Mouse (Mus musculus) R1 (cell line): ENCODE results near the gene Tcf7l1.

ENCODE experiments used
- DNase-seq: peaks from one replicate; pipeline ENCODE4 v3.0.0-alpha.2; 2018; ENCODE audit warnings: low read depth, low spot score

The Tcf7l1 gene

GRCm38 (mm10) chr6:72787322-72787947, 1.6 kb downstream of the Tcf7l1 start:
- DNase-seq, result peak; percentile 99

- DNase-seq, result no peak
These were observed 5.3 kb downstream of the Tcf7l1 start for GRCm38 (mm10) chr6:72783780-72784179.

GRCm38 (mm10) chr6:72778779-72779776, 10.0 kb downstream of the Tcf7l1 start:
- DNase-seq, result peak; percentile 66

GRCm38 (mm10) chr6:72777212-72777611, 11.8 kb downstream of the Tcf7l1 start:
- no peak for DNase-seq

- DNase-seq, result no peak
These were observed 14.8 kb downstream of the Tcf7l1 start for GRCm38 (mm10) chr6:72774275-72774674.

DNA sequence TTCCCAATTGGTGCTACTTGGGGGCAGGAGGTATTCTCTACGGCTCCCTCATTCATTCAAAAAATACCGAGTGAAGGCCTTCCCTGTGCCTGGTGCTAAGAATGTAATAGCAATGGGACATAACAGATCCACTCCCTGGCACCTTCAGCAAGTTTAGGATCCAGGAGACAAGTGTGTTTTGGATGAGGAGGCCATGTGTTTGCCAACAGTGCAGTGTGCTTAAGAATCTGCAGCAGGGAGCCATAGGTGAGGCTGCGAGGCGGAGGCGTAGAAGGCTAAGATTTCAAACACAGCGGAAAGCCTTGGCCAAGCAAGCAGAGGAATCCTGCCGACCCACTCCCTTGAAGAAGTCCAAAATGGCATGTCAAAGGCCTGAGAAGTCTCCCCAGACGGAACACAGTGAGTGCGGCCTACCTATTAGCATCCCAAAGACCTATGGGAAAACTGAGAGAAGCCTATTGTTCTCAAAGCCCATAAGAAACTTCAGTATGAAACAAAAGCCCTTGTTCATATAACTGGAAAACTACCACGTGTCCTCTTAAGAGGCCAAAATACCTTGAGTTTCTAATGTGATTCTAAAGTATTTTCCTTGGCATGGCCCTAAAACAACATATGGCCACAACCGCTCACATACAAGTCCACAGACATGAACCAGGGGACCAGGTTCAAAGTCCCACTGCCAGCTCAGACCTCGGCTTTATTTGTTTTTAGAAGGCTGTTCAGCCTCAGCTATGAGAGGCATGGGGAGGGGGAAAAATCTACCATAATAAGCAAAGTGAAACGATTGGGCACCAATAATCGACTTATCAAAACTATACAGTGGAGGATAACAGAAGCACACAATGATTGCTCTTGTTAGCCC, 18.9 kb downstream of the Tcf7l1 start:
- DNase-seq, result peak; percentile 94

DNA sequence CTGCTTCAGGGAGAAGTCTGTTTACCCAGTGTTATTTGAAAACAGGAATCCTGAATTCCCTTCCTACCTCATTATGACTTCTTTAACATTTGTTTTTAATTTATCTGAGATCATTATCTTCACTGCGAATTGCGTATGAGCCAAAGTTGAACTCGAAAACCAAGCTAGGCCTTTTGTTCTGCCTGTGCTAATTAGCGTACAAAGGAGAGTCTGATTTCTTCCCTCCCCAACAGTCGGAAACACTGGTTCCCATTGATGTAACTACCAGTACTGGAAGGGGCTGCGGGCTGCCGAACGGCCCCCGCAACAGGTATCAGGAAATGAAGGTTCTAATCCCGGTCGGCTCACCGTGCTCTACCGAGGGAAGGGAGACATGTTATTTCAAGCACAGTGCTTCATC, 19.7 kb downstream of the Tcf7l1 start:
- DNase-seq, result no peak

DNA sequence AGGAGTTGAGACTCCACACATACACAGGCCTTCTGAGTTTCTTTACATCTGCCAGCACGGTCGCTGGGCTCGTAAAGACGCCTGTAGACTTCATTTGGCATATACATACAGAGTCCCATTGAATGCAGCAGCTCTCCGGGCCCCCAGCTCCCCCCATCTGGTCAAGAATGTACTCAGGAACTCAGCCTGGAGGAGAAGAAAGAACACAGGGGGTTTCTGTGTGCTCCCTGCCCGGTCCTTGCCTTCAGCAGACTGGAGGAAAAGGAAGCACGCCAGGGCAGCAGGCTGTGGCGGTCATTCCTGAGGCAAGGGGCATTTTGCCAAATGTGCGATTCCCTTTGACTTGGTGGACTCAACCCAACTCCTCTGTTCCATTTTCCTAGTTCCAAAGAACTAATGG, 20.2 kb downstream of the Tcf7l1 start:
- DNase-seq, result no peak

DNA sequence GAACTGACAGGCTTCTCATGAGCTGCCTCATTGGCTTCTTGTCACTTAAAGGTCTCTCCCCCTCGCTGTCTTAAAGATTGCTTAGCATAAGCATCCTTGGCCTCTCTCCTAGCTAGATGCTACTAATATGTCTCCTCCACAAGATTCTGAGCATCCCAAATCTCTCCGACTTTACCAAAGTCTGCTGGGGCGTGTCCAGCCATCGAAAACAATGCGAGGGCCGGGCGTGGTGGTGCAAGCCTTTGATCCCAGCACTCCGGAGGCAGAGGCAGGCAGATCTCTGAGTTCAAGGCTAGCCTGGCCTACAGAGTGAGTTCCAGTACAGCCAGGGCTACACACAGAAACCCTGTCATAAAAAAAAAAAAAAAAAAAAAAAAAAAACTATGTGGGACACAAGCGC, 21.0 kb downstream of the Tcf7l1 start:
- DNase-seq, result peak; percentile 63

DNA sequence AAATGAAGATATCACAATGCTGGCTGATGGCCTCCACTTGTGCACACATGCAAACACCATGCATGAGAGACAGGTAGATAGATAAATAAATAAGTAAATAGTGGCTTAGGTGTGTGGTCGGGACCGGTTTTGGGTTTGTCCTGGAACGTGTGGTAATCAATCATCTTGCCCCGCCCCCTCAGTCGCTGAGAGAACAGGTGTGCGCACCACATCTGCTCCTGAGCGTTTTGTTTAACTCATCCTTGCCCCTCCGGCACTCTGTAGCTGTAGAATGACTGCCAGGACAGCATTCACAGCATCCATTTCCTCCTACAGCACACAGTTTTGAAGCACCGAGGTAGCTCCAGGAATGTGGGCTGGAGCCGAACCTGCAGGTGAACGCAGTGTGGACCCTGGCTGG, 25.4 kb downstream of the Tcf7l1 start:
- DNase-seq, result peak; percentile 66

GRCm38 (mm10) chr6:72761645-72762044, 27.4 kb downstream of the Tcf7l1 start:
- no peak for DNase-seq

DNA sequence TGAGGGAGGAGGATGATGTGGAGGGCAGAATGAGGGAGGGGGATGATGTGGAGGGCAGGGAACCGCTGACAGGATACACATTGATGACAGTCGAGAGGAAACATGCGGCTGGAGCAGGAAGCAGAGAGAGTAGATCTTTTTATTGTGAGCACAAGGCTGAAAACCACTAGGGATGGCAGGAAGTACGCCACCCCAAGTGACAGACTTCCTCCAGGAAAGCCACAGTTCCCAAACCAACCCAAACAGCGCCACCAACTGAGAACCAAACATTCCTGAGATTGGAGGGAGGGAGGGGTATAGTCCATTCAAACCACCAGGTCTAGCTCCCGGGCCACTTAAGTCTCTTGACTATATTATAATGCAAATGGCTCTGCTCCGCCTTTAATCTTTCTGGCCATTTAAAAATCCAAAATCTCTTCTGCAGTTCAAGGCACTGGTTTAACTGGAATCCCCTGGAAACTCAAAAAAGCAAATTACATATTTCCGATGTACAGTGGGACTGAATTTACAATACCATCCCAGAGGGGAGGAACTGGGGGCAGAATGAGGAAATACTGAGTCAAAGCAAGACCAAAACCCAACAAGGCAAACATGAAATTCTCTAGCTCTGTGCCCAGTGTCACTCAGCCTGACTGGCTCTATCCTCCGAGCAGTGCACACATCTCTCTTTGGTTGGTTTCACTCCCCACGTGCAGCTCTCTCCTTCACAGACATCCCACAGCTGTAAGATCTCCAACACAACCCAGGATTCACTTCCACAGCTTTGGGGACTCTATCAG, 30.6 kb downstream of the Tcf7l1 start:
- peak; percentile 94 for DNase-seq

DNA sequence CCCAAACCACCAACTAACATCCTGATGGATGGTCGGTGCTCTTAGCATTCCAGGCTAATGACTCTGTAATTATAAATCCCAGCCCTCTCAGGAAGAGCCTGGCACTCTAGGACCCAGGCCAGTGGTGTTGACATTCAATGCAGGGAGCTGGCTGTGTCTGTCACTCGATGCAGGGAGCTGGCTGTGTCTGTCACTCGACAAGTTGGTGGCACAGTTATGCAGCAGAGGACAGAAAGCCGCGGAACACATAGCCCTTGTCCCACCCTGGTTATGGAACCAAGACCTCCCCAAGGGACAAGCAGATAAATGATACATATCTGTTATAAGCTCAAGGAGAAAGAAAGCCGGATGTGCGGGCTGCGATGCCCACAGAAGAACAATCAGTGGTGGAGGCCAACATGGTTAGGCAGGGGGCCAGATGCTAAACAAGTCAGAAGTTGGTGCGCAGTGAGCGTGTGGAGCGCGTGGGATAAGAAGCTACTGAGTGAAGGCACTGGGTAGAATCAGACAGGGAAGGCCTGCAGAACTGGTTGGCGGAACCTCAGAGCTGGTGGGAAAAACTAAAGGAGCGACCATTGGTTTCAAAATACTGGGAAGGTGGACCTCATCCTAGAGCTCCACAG, 33.7 kb downstream of the Tcf7l1 start:
- no peak for DNase-seq

DNA sequence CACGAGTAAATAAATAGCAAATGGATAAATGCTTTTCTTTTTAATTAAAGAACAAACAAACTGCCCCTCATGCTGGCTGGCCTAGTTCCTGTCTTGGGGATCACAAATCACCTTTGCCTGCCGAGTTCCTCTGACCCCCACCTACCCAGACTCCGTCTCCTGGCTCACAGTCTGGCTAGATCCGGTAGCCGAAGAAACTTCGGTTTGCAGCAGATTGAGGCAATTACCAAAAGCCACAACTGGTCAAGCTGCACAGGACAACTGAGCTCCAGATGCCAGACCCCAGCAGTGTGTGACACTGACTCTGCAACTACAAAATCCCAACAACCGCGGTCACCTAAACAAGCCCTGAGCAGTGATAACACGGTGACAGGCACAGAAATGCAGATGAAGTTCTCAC, 34.8 kb downstream of the Tcf7l1 start:
- DNase-seq, result no peak

GRCm38 (mm10) chr6:72753782-72754181, 35.3 kb downstream of the Tcf7l1 start:
- peak; percentile 76 for DNase-seq

DNA sequence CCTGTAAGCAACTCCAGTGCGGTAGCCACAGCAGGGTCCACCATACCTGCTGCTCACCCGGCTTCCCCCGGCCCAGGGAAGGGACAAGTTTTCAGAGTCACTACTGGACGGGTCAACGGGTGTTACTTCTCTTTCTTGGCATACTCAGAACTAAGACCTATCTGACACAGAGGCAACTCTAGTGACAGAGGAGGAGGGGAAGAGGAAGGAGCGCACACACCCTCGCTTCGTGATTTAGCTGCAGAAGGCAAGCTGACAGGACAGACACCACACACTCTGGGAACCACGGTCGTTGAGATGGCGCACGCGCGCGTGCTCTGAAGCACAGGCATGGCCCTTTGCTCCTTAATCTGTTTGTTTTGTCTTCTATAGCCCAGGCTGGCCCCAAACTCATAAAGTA, 36.2 kb downstream of the Tcf7l1 start:
- no peak for DNase-seq

DNA sequence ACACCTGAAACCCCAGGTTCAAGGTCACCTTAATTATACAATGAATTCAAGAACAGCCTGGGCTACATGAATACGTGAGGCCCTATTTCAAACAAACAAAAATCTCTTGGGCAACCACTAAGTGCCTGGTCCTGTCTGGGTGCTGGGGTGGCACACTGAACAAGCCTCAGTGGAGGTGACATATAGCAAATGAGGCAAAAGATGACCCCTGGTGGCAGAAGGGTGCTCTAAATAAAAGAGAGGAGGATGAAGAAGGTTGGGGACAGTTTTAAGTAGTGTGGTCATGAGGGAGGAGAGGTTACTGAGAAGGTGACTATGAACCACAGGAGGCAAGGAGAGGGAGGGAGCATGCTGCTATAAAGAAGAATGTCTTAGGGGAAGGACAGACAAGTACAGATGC, 37.8 kb downstream of the Tcf7l1 start:
- DNase-seq, result no peak

DNA sequence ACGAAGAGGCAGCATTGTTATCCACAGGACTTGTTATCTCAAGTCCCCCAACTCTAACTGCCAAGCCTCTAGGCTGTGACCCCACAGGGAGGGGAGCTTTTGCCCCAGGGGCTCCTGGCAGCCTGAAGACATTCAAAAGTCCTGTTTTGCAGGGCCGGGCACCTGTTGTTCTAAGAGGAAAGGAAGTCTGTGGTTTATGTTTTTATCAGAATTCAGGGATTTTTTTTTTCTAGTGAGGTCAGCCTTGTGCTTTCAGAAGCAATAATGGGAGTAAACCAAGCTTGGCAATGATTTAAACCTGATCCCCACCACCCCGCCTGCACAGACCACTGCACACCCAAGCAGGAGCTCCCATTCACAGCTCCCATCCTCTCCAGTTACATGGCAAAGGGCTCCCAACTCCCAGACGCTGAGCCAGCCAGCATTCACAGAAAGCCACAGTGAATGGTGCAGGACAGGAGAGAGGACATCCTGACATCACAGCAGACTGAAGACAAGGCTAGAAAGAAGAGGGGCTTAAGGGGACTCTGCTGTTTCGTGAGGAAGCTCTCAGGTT, 40.1 kb downstream of the Tcf7l1 start:
- DNase-seq, result no peak

DNA sequence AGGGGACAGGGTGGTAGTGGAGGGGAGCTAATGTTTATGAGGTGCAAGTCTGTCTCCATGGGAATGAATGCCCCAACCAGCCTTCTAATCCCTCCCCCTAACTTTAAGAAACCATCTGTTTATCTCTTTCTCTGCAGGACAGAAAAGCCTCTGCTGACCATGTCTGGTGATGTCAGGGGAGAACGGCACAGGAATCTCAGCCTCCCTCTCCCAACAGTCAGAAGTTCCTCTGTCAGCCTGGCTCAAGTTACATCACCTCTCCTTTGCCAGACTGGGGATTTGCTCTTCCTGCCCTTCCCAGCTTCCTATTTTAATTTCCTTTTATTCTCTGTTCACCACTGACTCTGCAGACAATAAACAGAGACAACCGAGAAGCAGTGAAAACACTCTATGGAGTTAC, 40.6 kb downstream of the Tcf7l1 start:
- no peak for DNase-seq

DNA sequence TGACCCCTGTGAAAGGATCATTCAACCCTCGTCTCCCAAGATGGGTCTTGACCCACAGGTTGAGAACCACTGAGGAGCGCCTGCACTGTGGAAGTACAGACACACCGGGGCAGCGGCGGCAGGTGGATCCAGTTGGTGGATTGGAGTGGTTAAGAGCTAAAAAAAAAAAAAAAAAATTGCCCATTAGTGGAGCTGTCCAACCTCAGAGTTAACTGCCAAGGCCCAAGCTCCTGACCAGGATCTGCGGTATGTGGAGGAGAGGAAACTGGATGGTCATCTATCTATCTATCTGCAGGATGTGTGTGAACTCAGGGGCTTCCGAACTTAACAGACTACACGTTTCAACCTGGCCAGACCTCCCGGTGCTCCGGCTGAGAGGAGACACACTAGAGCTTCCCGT, 41.2 kb downstream of the Tcf7l1 start:
- no peak for DNase-seq
